Mouse (Mus musculus): ENCODE measurements at regions not wholly inside any gene's neighbourhood (a gene's known extent, or its start where the extent isn't known, plus 50 kb on each side); places are given as distances from the start of the nearest gene placed in this dataset.

GRCm38 (mm10) chr3:52722946-52723345 is 294.1 kb downstream of the Cog6 start:
- no peak for ATAC-seq (ENCODE audit: low read depth)
- H3K9me3 ChIP-seq (ENCODE audit: control insufficient read depth, low read length), result no peaks in the 10 kb centered on the region

GRCm38 (mm10) chr3:52719181-52719580 is 297.9 kb downstream of the Cog6 start:
- Histone ChIP-seq H3K9me3 (ENCODE audit: control insufficient read depth, low read length) (no peaks in the 10 kb centered on the region), H3K9ac (replicated peaks; ENCODE audit: low read depth, low read length) (no peak overlapping the region), H3K27ac (ENCODE audit: low read depth, low read length) (no peak overlapping the region), H3K4me3 (ENCODE audit: low read depth, low read length) (no peak overlapping the region), H3K27me3 (ENCODE audit: control insufficient read depth, insufficient read depth, low read length) (no peaks in the 10 kb centered on the region), H3K4me2 (ENCODE audit: low read depth, low read length) (no peak overlapping the region), H3K36me3 (ENCODE audit: control insufficient read depth, insufficient read depth, low read length) (no peaks in the 10 kb centered on the region), H3K4me1 (ENCODE audit: control insufficient read depth, insufficient read depth, low read length) (no peaks in the 10 kb centered on the region)
- WGBS, result 83% methylated on average over 3 of the region's 3 CpGs
- ATAC-seq (ENCODE audit: low read depth), result no peak

More at GRCm38 (mm10) chr3:52722946-52723345, 294.1 kb downstream of the Cog6 start:
- Histone ChIP-seq H3K9ac (replicated peaks; ENCODE audit: low read depth, low read length) (no peak overlapping the region), H3K4me1 (ENCODE audit: control insufficient read depth, insufficient read depth, low read length) (no peaks in the 10 kb centered on the region), H3K4me3 (ENCODE audit: low read depth, low read length) (no peak overlapping the region), H3K36me3 (ENCODE audit: control insufficient read depth, insufficient read depth, low read length) (no peaks in the 10 kb centered on the region), H3K27me3 (ENCODE audit: control insufficient read depth, insufficient read depth, low read length) (no peaks in the 10 kb centered on the region), H3K27ac (ENCODE audit: low read depth, low read length) (no peak overlapping the region), H3K4me2 (ENCODE audit: low read depth, low read length) (no peak overlapping the region)
- WGBS, result 89% methylated on average over 2 of the region's 2 CpGs

DNA sequence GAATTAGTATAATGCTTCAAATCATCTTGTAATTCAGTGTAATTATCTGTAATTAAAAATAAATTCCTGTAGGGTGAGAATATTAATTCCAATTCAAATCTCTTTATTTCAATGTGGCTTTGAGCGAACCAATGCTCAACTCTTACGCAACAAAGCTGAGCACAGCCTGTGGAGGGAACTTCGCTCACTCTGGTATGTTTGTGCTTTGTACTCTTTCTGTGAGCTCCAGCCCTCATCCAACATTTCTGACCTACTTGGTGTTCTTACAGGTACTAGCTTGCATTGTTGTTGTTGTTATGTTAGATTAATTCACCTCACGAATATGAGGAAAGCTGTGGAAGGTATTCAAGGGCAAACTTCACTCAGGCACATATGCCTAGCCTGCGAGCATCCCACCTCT is 299.7 kb downstream of the Cog6 start:
- Histone ChIP-seq H3K4me2 (ENCODE audit: low read depth, low read length) (no peak overlapping the region), H3K4me1 (ENCODE audit: control insufficient read depth, insufficient read depth, low read length) (no peaks in the 10 kb centered on the region), H3K27ac (ENCODE audit: low read depth, low read length) (no peak overlapping the region), H3K36me3 (ENCODE audit: control insufficient read depth, insufficient read depth, low read length) (no peaks in the 10 kb centered on the region), H3K4me3 (ENCODE audit: low read depth, low read length) (no peak overlapping the region), H3K9me3 (ENCODE audit: control insufficient read depth, low read length) (no peaks in the 10 kb centered on the region), H3K27me3 (ENCODE audit: control insufficient read depth, insufficient read depth, low read length) (no peaks in the 10 kb centered on the region), H3K9ac (replicated peaks; ENCODE audit: low read depth, low read length) (no peak overlapping the region)
- ATAC-seq (ENCODE audit: low read depth), result no peak
- WGBS, result 89% methylated on average over 5 of the region's 5 CpGs

- no peaks in the 10 kb centered on the region for H3K9me3 ChIP-seq (ENCODE audit: control insufficient read depth, low read length)
- no peaks in the 10 kb centered on the region for H3K36me3 ChIP-seq (ENCODE audit: control insufficient read depth, insufficient read depth, low read length)
- WGBS, result 93% methylated on average over 5 of the region's 5 CpGs
- no peak for ATAC-seq (ENCODE audit: low read depth)
- H3K27ac ChIP-seq (ENCODE audit: low read depth, low read length), result no peak overlapping the region
- H3K4me1 ChIP-seq (ENCODE audit: control insufficient read depth, insufficient read depth, low read length), result no peaks in the 10 kb centered on the region
- no peak overlapping the region for H3K4me3 ChIP-seq (ENCODE audit: low read depth, low read length)
- no peaks in the 10 kb centered on the region for H3K27me3 ChIP-seq (ENCODE audit: control insufficient read depth, insufficient read depth, low read length)
- no peak overlapping the region for H3K9ac ChIP-seq (replicated peaks; ENCODE audit: low read depth, low read length)
- H3K4me2 ChIP-seq (ENCODE audit: low read depth, low read length), result no peak overlapping the region
Measured at GRCm38 (mm10) chr3:52712151-52712550, 304.9 kb downstream of the Cog6 start.

DNA sequence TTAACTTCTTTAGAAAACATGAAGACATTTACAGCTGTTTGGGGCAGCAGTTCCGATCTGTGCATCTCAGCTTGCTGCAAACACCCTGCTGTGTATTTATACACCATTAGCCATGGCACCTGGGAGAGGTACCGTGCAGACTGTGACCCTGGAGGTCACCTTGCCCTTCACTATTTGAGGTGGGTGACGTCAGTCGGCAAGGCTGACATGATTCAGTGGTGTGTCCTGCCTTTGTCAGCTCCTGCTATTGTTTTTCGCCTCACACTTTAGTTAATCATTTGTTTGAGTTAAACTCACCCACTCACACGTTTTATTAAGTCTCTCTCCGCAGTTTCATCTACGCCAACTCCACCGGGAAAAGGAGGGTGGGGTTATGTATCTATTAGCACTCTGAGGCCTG is 305.9 kb downstream of the Cog6 start:
- WGBS, result 33% methylated on average over 9 of the region's 9 CpGs
- Histone ChIP-seq H3K27me3 (ENCODE audit: control insufficient read depth, insufficient read depth, low read length) (no peaks in the 10 kb centered on the region), H3K4me1 (ENCODE audit: control insufficient read depth, insufficient read depth, low read length) (no peaks in the 10 kb centered on the region), H3K4me2 (ENCODE audit: low read depth, low read length) (no peak overlapping the region), H3K9ac (replicated peaks; ENCODE audit: low read depth, low read length) (no peak overlapping the region), H3K27ac (ENCODE audit: low read depth, low read length) (no peak overlapping the region), H3K36me3 (ENCODE audit: control insufficient read depth, insufficient read depth, low read length) (no peaks in the 10 kb centered on the region), H3K9me3 (ENCODE audit: control insufficient read depth, low read length) (no peaks in the 10 kb centered on the region), H3K4me3 (ENCODE audit: low read depth, low read length) (no peak overlapping the region)
- no peak for ATAC-seq (ENCODE audit: low read depth)

- Histone ChIP-seq H3K27me3 (ENCODE audit: control insufficient read depth, insufficient read depth, low read length) (no peaks in the 10 kb centered on the region), H3K4me2 (ENCODE audit: low read depth, low read length) (no peak overlapping the region), H3K9me3 (ENCODE audit: control insufficient read depth, low read length) (no peaks in the 10 kb centered on the region), H3K9ac (replicated peaks; ENCODE audit: low read depth, low read length) (no peak overlapping the region), H3K27ac (ENCODE audit: low read depth, low read length) (no peak overlapping the region), H3K4me3 (ENCODE audit: low read depth, low read length) (no peak overlapping the region), H3K4me1 (ENCODE audit: control insufficient read depth, insufficient read depth, low read length) (no peaks in the 10 kb centered on the region), H3K36me3 (ENCODE audit: control insufficient read depth, insufficient read depth, low read length) (no peaks in the 10 kb centered on the region)
- ATAC-seq (ENCODE audit: low read depth), result no peak
- WGBS, result 87% methylated on average over 3 of the region's 3 CpGs
Measured at GRCm38 (mm10) chr3:52708746-52709145, 308.3 kb downstream of the Cog6 start.

- no peaks in the 10 kb centered on the region for H3K27me3 ChIP-seq (ENCODE audit: control insufficient read depth, insufficient read depth, low read length)
- H3K4me2 ChIP-seq (ENCODE audit: low read depth, low read length), result no peak overlapping the region
- ATAC-seq (ENCODE audit: low read depth), result no peak
- H3K27ac ChIP-seq (ENCODE audit: low read depth, low read length), result no peak overlapping the region
- no peaks in the 10 kb centered on the region for H3K36me3 ChIP-seq (ENCODE audit: control insufficient read depth, insufficient read depth, low read length)
- no peaks in the 10 kb centered on the region for H3K9me3 ChIP-seq (ENCODE audit: control insufficient read depth, low read length)
- no peak overlapping the region for H3K4me3 ChIP-seq (ENCODE audit: low read depth, low read length)
- no peaks in the 10 kb centered on the region for H3K4me1 ChIP-seq (ENCODE audit: control insufficient read depth, insufficient read depth, low read length)
- H3K9ac ChIP-seq (replicated peaks; ENCODE audit: low read depth, low read length), result no peak overlapping the region
- WGBS, result 58% methylated on average over 1 of the region's 1 CpGs
Measured at GRCm38 (mm10) chr3:52708301-52708700, 308.7 kb downstream of the Cog6 start.

DNA sequence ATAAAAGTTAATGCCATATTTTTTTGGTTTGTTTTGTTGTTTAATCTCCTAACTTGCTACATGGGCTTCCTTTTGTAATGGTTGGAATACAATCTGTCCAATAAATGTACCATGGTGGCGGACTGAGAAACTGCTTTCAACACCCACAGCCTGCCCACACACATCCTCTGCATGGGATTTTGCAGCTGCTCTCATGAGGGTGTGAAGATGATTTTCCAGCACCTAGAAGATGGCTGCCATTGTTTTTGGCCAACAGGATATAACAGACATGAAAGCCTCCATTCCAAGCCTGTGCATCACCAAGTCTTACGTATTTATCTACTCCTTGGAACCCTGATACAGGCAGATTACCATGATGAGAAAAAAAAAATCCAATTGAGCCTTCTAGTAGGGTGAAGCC is 310.4 kb downstream of the Cog6 start:
- Histone ChIP-seq H3K27me3 (ENCODE audit: control insufficient read depth, insufficient read depth, low read length) (no peaks in the 10 kb centered on the region), H3K9ac (replicated peaks; ENCODE audit: low read depth, low read length) (no peak overlapping the region), H3K36me3 (ENCODE audit: control insufficient read depth, insufficient read depth, low read length) (no peaks in the 10 kb centered on the region), H3K27ac (ENCODE audit: low read depth, low read length) (no peak overlapping the region), H3K4me1 (ENCODE audit: control insufficient read depth, insufficient read depth, low read length) (no peaks in the 10 kb centered on the region), H3K4me2 (ENCODE audit: low read depth, low read length) (no peak overlapping the region), H3K9me3 (ENCODE audit: control insufficient read depth, low read length) (no peaks in the 10 kb centered on the region), H3K4me3 (ENCODE audit: low read depth, low read length) (no peak overlapping the region)
- WGBS, result 96% methylated on average over 2 of the region's 2 CpGs
- ATAC-seq (ENCODE audit: low read depth), result no peak

DNA sequence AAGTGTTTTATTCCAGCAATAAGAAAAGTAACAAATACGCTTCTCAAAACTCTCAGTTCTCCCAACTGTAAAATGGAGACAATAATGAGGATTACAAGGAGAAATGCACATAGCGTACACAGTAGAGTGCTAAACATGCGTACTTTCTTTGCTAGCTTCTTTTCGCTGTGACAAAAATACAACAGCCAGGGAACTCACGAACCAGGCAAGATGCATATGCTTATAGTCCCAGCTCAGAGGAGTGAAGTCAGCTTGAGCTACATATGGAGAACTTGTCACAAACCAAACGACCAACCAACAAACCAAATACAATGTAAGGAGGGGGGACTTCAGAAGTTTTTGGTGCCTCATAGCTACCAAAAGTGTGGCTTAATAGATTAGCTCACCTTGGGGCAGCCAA is 313.3 kb downstream of the Cog6 start:
- H3K27me3 ChIP-seq (ENCODE audit: control insufficient read depth, insufficient read depth, low read length), result no peaks in the 10 kb centered on the region
- no peaks in the 10 kb centered on the region for H3K9me3 ChIP-seq (ENCODE audit: control insufficient read depth, low read length)
- ATAC-seq (ENCODE audit: low read depth), result no peak
- H3K36me3 ChIP-seq (ENCODE audit: control insufficient read depth, insufficient read depth, low read length), result no peaks in the 10 kb centered on the region
- no peaks in the 10 kb centered on the region for H3K4me1 ChIP-seq (ENCODE audit: control insufficient read depth, insufficient read depth, low read length)
- no peak overlapping the region for H3K4me3 ChIP-seq (ENCODE audit: low read depth, low read length)
- no peak overlapping the region for H3K27ac ChIP-seq (ENCODE audit: low read depth, low read length)
- no peak overlapping the region for H3K4me2 ChIP-seq (ENCODE audit: low read depth, low read length)
- H3K9ac ChIP-seq (replicated peaks; ENCODE audit: low read depth, low read length), result no peak overlapping the region
- WGBS, result 93% methylated on average over 6 of the region's 6 CpGs

DNA sequence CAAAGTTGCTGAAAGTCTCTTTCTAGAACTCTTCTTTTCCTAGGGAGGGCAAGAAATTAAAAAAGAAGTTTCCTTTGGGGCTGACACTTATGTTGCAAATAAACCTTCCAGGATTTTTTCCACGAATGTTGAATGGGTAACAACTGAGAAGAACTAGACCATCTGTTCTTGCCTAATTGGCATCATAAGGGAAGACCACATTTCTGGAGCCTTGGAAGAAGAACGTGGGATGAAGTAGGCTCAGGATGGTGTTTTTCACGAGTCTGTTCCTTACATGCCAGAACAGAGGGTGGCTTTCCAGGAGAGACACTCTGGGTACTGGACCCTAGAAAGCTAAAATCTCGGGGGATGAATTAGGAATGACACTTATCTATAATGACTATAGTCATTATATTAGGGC is 314.1 kb downstream of the Cog6 start:
- 84% methylated on average over 4 of the region's 4 CpGs for WGBS

More for the DNA sequence above, 314.1 kb downstream of the Cog6 start:
- H3K4me3 ChIP-seq (ENCODE audit: low read depth, low read length), result no peak overlapping the region
- no peaks in the 10 kb centered on the region for H3K9me3 ChIP-seq (ENCODE audit: control insufficient read depth, low read length)
- H3K4me2 ChIP-seq (ENCODE audit: low read depth, low read length), result no peak overlapping the region
- H3K36me3 ChIP-seq (ENCODE audit: control insufficient read depth, insufficient read depth, low read length), result no peaks in the 10 kb centered on the region
- no peak for ATAC-seq (ENCODE audit: low read depth)
- no peak overlapping the region for H3K27ac ChIP-seq (ENCODE audit: low read depth, low read length)
- H3K9ac ChIP-seq (replicated peaks; ENCODE audit: low read depth, low read length), result no peak overlapping the region
- no peaks in the 10 kb centered on the region for H3K4me1 ChIP-seq (ENCODE audit: control insufficient read depth, insufficient read depth, low read length)
- H3K27me3 ChIP-seq (ENCODE audit: control insufficient read depth, insufficient read depth, low read length), result no peaks in the 10 kb centered on the region

All from neural tube, embryonic 14.5 days (tissue).